Mouse (Mus musculus) mouse embryonic stem cell (cell line): ENCODE results near the gene Sbno2.

ENCODE experiments used
- in situ Hi-C, 2 experiments: fragments of 300-500 bp; cut with MboI; formaldehyde crosslinking; loops; 1 replicate in 1 of 2; 3 replicates in 1 of 2; pipeline ENCODE4 v1.14.3; 2019 to 2020; ENCODE audit warnings: low sequenced_read_pairs in 2 of 2, low pct_unique_long_range_greater_than_20kb in 1 of 2, mixed read lengths in 1 of 2; ENCODE audit not compliant: unreplicated experiment in 1 of 2

Sbno2 gene

DNA sequence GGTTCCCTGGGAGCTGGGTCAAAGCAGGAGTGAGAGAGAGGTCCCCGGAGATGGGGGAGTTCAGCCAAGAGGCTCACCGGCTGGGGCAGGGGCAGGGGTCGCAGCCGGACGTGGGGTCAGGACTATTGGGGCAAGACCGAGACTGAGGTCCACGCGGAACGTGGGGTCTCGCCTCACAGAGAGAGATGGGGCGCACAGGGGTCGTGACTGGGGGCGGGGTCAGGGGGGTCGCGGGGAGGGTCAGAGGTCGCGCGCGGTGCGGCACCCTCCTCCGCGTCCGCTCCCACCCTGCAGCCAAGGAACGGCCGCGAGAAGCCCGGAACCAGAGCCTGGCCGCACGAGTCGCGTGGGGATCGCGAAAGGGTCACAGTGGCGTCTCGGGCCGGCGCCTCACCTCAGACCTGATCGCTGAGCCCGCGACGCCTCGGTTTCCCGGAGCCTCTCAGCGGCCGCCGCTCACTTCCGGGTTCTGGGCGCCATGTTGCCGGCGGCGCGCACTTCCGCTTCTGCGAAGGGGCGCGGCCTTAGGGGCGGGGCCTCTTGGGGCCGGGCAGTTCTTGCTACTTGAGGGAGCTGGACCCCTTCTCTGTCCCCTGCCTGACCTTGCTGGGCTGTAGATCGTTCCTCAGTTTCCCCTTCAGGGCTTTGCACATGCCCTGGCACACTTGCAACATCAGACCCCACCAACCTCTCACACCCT, 3.0 kb downstream of the Sbno2 start:
- in situ Hi-C loops, result no loop called here

DNA sequence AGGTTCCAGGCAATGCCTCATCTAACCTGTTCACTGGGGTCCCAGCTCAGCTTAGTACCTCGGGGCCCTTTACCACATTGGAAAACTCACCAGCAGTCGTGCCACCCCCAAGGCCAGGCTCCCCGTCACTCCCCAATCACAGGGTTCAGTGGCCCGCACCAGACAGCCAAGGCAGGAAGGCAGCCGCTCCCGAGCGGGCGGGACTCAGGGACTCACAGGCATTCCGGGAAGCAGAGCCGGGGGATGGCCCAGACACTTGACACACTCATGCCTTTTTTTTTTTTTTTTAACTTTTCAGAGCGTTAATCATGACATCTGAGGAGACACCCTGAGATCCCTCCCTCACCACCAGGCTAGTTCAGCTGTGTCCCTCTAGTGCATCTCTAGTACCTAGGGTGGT, 4.4 kb downstream of the Sbno2 start:
- in situ Hi-C loops, result no loop called here

DNA sequence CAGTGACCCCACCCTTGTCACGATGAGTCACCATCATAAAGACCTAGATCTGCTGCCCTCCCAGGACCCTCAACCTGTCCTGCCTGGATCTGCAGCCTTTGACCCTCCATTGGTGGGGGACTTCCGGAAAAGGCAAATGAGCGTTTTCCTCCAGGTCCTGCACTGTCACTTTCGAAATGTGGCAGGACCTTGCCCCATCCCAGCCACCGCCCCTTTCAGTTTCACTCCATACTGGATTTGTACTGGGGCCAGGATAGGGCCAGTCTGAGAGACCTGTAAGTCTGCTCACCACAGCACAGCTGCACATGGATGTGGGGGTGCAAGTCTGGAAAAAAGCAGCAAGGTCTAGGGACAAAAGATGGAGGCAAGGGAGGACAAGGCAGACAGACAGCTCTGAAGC, 6.7 kb downstream of the Sbno2 start:
- in situ Hi-C loops, result no loop called here

DNA sequence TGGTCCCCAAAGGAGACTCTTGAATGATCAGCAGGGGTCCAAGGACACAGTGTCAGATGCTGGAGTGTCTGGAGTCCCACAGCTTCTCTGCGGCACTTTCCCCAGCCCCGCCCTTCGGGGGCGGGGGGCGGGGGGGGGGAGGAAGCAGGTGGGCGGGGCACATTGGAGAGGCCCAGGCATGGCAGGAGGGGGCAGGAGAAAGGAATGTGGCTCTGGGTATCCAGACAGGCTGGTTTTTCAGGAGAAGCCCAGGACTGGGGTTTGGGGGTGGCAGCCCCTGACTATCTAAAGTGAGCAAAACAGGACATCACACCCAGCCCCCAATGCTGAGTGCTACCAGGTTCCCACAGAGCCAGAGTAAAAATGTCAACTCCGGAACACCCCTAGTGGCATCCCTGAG, 8.1 kb downstream of the Sbno2 start:
- in situ Hi-C loops, result no loop called here

DNA sequence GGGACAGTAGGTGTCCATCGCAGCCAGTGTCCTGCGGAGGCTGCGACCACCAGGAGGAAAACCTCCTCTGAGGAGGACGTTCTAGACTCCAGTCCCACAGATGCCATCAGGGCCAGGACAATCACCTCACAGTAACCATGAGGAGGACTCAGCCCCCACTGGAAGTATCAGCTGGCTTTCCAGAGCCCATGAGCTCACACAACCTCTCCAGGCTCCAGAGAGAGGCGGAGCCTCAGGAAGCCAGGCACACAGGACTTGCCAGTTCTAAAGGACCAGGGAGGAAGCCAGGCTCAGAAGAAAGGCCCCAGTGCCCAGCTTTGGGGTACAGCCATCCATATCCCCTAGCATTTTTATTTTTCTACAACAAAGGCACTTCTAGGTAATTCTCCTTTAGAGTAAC, 9.8 kb downstream of the Sbno2 start:
- in situ Hi-C loops, result no loop called here

DNA sequence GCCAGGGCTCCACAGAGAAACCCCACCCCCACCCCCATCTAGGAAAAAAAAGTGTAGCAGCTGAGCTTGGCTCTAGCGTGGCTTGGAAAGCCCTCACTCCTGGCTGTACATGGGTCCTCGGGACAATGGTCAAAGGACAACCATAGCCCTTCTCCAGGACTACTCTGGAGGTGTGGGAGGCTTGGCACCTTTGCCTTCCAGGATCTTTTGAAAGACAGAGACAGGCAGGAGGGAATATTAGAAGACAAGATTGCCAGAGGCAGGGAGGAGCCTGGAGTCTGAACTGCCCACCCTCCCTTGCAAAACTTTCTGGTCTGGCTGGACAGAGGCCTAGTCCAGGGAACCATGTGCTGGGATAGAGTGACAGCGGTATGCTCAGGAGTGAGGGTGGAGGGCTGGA, 10.7 kb downstream of the Sbno2 start:
- in situ Hi-C loops, result no loop called here

DNA sequence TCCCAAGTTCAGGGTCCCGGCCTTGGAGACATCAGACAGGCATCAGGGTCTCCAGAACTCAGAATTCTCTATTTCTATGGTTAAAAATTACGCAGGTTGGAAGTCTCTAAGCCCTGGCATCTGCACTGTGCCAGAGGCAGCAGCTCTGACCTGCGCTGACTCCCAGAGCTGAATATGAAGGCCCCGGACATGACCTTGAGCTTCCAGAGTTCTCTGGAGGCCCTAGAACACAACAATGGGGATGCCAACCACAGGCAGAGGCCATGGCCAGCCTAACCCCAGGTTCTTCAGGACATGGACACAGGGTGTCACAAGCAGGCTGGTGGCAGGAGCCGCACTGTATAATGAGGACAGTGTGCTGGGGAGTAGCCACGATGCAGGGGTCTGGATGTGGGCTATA, 11.3 kb downstream of the Sbno2 start:
- in situ Hi-C loops, result no loop called here

DNA sequence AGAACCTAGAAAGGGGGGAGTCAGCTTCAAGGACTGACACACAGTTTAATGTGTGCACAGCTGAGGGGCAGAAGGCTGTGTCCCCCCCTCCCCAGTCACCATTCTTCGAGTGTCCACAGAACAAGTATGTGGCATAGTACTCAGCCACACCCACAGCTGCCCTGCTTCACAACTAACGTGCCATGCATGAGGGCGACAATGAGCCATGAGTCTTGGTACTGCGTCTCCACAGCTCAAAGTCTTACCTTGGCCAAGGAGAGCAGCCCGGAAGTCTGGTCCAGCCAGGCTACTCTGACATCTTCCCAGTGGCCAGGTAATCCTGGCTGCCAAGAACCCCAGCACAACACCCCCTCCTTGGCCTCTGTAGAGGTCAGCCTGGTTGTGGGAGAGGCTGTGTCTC, 12.7 kb downstream of the Sbno2 start:
- in situ Hi-C loops, result no loop called here

DNA sequence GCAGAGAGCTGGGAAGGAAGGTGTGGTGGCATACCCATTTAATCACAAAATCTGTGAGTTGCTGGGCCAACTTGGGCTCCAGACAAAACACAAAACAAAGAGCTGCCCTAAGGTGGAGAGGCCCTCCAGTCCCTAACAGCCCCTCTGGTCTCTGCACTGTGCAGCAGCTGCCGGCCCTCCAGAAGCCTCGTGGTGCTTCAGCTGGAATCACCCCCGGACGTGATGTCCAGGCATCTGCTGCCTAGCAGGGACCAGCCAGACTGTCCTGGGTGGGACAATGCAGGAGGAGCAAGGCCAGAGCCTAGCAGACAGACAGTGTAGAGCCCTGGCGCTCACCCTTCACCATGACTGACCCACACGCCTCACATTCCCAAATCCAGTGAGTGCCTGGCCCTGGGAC, 13.8 kb downstream of the Sbno2 start:
- in situ Hi-C loops, result no loop called here

DNA sequence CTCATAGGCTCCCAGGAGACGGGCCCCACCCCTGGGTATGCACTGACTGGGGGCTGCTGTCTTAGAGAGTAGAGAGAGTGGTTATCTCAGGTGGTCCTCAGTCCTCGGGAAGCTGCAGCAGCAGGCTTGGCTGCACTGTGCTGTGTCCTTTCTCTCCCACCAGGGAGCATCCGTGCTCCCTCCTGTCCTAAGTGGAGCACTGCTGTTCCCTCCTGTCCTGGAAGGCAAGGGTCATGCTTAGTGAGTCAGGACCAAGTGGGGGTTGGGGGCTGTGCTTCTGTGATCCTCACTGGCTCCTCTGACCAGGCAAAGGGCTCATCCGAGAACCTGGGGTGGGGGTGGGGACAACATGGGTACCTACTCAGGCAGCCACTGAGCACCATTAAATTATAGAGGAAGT, 16.2 kb downstream of the Sbno2 start:
- in situ Hi-C loops, result no loop called here

DNA sequence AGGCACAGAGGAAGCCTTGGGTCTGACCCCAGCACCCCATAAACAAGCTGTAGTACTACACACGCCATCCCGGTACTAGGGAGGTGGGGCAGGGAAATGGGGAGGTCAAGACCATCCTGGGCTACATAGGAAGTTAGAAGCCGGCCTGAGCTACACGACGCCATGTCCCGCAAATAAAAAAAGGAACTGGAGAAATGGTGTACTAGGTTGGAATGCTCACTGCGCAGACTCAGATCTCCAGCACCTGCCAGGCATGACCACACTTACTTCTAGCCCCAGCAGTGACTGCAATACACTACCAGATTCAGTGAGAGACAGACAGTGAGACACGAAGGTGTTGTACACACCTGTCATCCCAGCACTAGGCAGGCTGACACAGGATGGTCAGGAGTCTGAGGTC, 17.9 kb downstream of the Sbno2 start:
- in situ Hi-C loops, result no loop called here

DNA sequence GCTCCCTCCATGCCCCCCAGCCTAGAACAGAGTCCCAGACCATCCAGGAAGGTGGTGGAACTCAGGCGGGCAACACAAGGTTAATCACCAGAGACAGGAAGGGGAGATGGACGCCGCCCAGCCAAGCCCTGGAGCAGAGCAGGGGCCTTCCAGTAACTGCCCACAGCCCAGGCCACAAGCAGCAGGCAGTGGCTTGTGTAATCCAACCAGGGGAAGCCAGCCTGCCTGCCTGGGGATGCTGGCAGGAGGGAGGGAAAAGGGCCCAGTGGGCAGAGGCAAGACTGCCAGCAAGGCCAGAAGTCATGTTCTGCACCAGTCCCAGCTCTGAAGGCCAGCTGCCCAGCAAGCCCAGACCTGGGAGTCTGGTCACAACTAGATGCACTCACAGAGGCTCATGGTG, 18.5 kb downstream of the Sbno2 start:
- in situ Hi-C loops, result no loop called here

DNA sequence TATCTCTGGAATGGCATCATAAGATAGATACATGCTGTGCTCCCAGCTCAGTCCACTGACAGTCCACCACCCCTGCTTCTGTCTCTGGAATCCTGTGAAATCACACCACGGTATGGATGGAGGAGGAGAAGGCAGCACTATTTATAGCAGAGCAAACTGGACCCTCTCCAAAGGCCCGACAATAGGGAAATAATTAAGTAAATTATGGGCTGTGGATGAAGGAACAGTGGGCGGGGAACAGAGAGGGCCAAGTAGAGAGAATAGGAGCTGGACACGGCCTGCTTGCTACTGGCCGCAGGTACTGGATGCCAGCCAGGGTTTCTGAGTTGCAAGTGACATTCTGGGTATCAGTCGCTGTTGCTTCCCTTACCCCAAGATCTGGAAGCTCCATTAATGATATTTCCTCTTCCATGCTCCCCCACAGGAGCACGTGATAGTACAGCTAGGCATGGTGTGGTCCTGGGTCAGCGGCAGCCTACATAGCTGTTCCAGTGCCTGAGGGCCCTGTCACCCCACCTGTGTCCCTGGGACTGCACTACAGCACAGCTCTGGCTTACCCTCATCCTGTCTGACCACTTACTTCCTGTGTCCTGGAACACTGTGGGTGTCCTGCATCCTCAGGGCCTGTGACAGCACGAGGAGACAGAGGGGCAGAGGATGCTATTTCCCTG, 20.4 kb downstream of the Sbno2 start:
- in situ Hi-C loops, result no loop called here

DNA sequence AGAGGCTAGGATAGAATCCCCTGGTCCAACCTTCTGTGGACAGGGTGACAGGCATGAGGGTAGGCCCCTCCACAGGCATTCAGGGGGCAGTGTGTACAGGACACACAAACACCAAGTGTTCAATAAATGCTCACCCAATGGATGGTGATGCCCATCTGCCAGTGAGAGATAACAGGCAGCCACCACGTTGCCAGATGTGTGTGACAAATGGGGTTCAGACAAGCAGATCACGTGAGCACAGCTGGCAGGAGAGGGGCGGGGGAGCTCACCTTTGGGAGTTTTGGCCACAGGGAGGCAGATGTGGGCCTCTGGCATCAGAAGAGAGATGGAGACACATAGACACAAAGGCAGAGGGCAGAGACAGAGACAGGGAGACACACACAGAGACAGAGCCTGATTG, 24.3 kb downstream of the Sbno2 start:
- in situ Hi-C loops, result no loop called here

DNA sequence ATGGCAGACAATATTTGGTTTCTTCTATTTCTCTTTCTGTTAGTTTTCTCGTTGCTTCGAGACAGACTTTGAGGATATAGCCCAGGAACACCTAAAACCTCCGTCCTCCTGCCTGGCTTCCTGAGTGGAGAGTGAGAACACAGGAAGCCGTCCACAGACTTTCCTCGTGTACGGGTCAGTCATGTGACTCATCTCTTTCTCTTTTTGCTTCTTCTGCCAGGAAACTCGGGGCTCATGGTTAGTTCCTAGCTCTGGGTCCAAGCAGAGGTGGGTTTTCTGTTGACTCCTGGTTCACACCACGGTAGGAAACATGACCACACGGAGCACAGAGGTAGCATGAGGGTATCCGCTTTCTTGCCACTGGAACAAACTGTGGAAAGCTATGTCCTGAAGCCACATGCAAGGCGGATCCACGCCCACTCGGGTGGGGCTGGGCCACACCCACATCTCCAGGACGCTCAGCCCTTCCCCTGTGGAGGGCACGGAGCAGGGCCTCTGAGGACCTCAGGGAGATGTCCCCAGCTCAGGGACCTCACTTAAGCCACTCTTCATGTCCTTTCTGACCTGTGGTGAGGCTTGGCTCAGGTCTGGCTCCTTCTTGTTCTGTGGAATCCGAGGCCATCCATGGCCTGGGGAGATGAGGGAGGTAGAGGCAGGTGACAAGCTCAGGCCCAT, 24.8 kb downstream of the Sbno2 start:
- in situ Hi-C loops, result no loop called here

DNA sequence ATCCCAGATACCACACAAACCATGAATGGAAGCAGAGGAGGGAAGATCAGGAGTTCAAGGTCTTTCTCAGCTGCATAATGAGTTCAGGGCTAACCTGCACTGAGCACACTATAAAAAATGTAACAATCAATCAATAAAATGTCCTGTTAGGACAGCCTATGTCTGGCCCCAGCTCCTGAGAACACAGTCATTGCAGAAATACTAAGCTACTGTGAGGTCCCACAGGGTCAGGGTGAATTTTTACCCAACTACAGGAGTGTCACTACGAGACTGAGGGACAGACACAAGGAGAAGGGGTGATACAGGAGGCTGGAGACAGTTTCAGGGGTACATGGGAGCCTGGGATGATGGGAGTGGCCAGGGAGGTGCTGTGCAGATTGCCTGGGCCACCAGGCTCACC, 27.0 kb downstream of the Sbno2 start:
- in situ Hi-C loops, result no loop called here

DNA sequence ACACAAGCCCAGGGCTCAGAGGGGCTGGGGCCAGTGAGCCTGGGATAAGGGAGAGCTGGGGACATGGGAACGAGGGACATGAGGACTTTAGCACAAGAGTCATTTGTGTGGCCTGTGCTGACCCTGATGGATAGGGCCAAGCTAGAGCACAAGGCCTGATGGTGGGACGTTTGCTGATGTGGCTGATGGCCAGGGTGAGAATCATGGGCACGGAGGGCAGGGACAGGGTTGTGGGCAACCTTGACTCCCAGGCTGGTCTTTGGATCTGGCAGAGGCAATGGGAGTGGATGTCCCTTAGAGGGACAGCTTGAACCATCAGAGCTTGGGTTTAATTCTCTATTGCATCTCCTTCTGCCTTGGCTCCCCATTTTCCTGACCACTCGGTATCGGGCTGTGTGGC, 28.1 kb downstream of the Sbno2 start:
- in situ Hi-C loops, result no loop called here

DNA sequence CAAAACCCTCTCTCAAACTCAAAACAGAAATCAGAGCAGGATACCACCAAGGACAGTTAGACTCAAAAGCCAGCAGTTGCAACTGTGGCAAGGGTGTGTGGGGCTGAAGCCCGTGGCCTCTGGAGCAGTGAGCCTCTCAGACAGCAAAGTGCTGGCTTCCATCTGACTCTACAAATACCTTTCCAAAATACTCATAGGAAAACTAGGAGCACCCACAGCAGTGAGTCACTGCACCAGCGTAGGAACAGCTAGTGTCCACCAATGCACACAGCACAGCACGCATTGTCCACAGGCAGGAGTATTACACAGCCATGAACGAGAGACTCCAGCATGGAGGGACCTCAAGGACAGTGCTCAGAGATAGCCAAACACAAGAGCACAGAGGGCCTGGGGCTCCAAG, 29.0 kb downstream of the Sbno2 start:
- in situ Hi-C loops, result no loop called here

DNA sequence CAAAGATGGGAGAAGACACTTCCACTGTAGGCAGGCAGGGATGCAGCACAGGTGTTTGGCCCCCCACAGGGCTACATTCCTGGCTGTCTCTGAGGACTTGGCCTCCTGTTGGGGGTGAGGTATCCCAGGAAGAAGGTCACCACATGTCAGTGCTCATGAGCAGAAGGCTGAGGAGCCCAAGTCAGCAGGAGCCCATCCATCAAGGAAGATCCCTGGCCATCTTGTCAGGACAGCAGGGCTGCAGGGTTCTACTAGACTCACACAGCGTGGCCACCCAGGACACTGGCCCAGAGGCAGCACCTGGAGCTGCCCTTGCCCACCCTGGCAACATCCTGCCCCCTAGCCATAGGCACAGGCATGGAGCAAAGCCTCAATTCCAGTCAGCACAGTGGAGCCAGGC, 29.4 kb downstream of the Sbno2 start:
- in situ Hi-C loops, result no loop called here
